Mouse (Mus musculus) CH12.LX (cell line): Measurements from ENCODE around the gene Actr8. TPM values are rescaled to one million over a fixed set of nuclear protein-coding genes. Genes with fewer than 3 reads are reported as not detected.

Experiments
- DNase-seq: peaks from one replicate; pipeline ENCODE4 v3.0.0-alpha.2; 2013; ENCODE audit errors: extremely low read depth
- H3K27ac ChIP-seq: 2 replicates; pipeline ENCODE4 v1.5.1; 2012; ENCODE audit warnings: low read depth, mild to moderate bottlenecking, control low read depth, moderate library complexity; ENCODE audit not compliant: insufficient read depth
- H3K27me3 ChIP-seq: replicated peaks from 2 replicates; pipeline ENCODE3; 2012; ENCODE audit warnings: inconsistent platforms
- H3K36me3 ChIP-seq, 2 experiments: replicated peaks in 1 of 2; 2 replicates each; pipeline versions ENCODE3 to v1.6.1; 2012; ENCODE audit warnings: inconsistent platforms in 1 of 2, low read length in 1 of 2, mild to moderate bottlenecking in 1 of 2, mixed read lengths in 1 of 2, moderate library complexity in 1 of 2; ENCODE audit not compliant: control insufficient read depth in 1 of 2, insufficient read depth in 1 of 2
- H3K4me1 ChIP-seq, 2 experiments: 2 replicates each; pipeline ENCODE4 v1.6.1; 2012; ENCODE audit warnings: inconsistent platforms in 1 of 2, moderate library complexity in 1 of 2; ENCODE audit not compliant: insufficient read depth in 2 of 2, control insufficient read depth in 1 of 2
- H3K4me2 ChIP-seq: 2 replicates; pipeline ENCODE4 v1.6.1; 2012; ENCODE audit warnings: low read depth, mild to moderate bottlenecking, control low read depth; ENCODE audit not compliant: poor library complexity, insufficient read depth, severe bottlenecking
- H3K4me3 ChIP-seq, 3 experiments: fragments of 150-350 bp in 1 of 3; sonication (generic) in 1 of 3; replicated peaks in 1 of 3; 2 replicates each; pipeline versions ENCODE3 to v1.5.1; 2011 to 2012; ENCODE audit warnings: low read depth in 2 of 3, low read length in 2 of 3, mild to moderate bottlenecking in 2 of 3, moderate library complexity in 2 of 3, control low read depth in 1 of 3, improper control_type of control experiment in 1 of 3, inconsistent platforms in 1 of 3, mixed read lengths in 1 of 3; ENCODE audit not compliant: poor library complexity in 1 of 3
- H3K79me2 ChIP-seq: replicated peaks from 2 replicates; pipeline ENCODE4 v1.6.1; 2012; ENCODE audit warnings: mild to moderate bottlenecking, moderate library complexity; ENCODE audit not compliant: control insufficient read depth, poor library complexity, insufficient read depth, severe bottlenecking; ENCODE audit errors: extremely low read depth
- H3K9ac ChIP-seq: 2 replicates; pipeline ENCODE4 v1.6.1; 2012; ENCODE audit warnings: low read depth, mild to moderate bottlenecking, control low read depth, moderate library complexity; ENCODE audit not compliant: insufficient read depth
- H3K9me3 ChIP-seq: replicated peaks from 2 replicates; pipeline ENCODE3; 2012; ENCODE audit warnings: low read length, inconsistent platforms, mixed read lengths
- CHD2 ChIP-seq: IDR thresholded peaks from 2 replicates; pipeline ENCODE4 v1.6.1; 2011; ENCODE audit warnings: low read length, improper control_type of control experiment
- CTCF ChIP-seq, 2 experiments: IDR thresholded peaks in 1 of 2; conservative IDR thresholded peaks in 1 of 2; 2 replicates each; pipeline ENCODE4 v1.5.1; 2011 to 2012; ENCODE audit warnings: low read depth in 2 of 2, low read length in 2 of 2, improper control_type of control experiment in 1 of 2, inconsistent platforms in 1 of 2, mild to moderate bottlenecking in 1 of 2, moderate library complexity in 1 of 2
- E2F4 ChIP-seq: IDR thresholded peaks from 2 replicates; pipeline ENCODE4 v1.6.1; 2011; ENCODE audit warnings: low read depth, low read length, improper control_type of control experiment; ENCODE audit not compliant: insufficient replicate concordance
- ELF1 ChIP-seq: IDR thresholded peaks from 2 replicates; pipeline ENCODE4 v1.6.1; 2014; ENCODE audit warnings: low read depth, mild to moderate bottlenecking, inconsistent platforms, low read length, improper control_type of control experiment
- ETS1 ChIP-seq: conservative IDR thresholded peaks from 2 replicates; pipeline ENCODE4 v1.6.1; 2012; ENCODE audit warnings: low read depth, mild to moderate bottlenecking, inconsistent platforms, low read length, improper control_type of control experiment, moderate library complexity
- GABPA ChIP-seq: IDR thresholded peaks from 2 replicates; pipeline ENCODE4 v1.6.1; 2012; ENCODE audit warnings: low read depth, low read length, improper control_type of control experiment, inconsistent platforms; ENCODE audit not compliant: insufficient replicate concordance
- JUN ChIP-seq: IDR thresholded peaks from 2 replicates; pipeline ENCODE4 v1.6.1; 2011; ENCODE audit warnings: low read depth, mild to moderate bottlenecking, low read length, improper control_type of control experiment, moderate library complexity; ENCODE audit not compliant: insufficient read depth
- JUND ChIP-seq: conservative IDR thresholded peaks from 2 replicates; pipeline ENCODE4 v1.6.1; 2011; ENCODE audit warnings: low read depth, low read length, improper control_type of control experiment
- KAT2A ChIP-seq: IDR thresholded peaks from 2 replicates; pipeline ENCODE4 v1.6.1; 2012; ENCODE audit warnings: low read length, improper control_type of control experiment, inconsistent platforms; ENCODE audit not compliant: insufficient replicate concordance
- MAFK ChIP-seq: IDR thresholded peaks from 2 replicates; pipeline ENCODE4 v1.6.1; 2011; ENCODE audit warnings: low read length, improper control_type of control experiment; ENCODE audit not compliant: insufficient replicate concordance
- MAX ChIP-seq: IDR thresholded peaks from 2 replicates; pipeline ENCODE4 v1.6.1; 2011; ENCODE audit warnings: low read length, improper control_type of control experiment
- NELFE ChIP-seq: IDR thresholded peaks from 2 replicates; pipeline ENCODE4 v1.6.1; 2011; ENCODE audit warnings: low read depth, low read length, improper control_type of control experiment
- NRF1 ChIP-seq: IDR thresholded peaks from 2 replicates; pipeline ENCODE4 v1.6.1; 2014; ENCODE audit warnings: low read depth, mild to moderate bottlenecking, inconsistent platforms, low read length, improper control_type of control experiment, moderate library complexity
- RAD21 ChIP-seq: IDR thresholded peaks from 2 replicates; pipeline ENCODE4 v1.6.1; 2011; ENCODE audit warnings: low read depth, mild to moderate bottlenecking, low read length, improper control_type of control experiment, moderate library complexity
- RCOR1 ChIP-seq: conservative IDR thresholded peaks from 2 replicates; pipeline ENCODE4 v1.6.1; 2012; ENCODE audit warnings: low read depth, mild to moderate bottlenecking, inconsistent platforms, low read length, improper control_type of control experiment
- SIN3A ChIP-seq: IDR thresholded peaks from 2 replicates; pipeline ENCODE4 v1.6.1; 2012; ENCODE audit warnings: low read length, improper control_type of control experiment, inconsistent platforms
- SMC3 ChIP-seq: IDR thresholded peaks from 2 replicates; pipeline ENCODE4 v1.6.1; 2011; ENCODE audit warnings: low read depth, low read length, improper control_type of control experiment
- USF2 ChIP-seq: conservative IDR thresholded peaks from 2 replicates; pipeline ENCODE4 v1.6.1; 2011; ENCODE audit warnings: low read depth, low read length, improper control_type of control experiment
- ZC3H11A ChIP-seq: IDR thresholded peaks from 2 replicates; pipeline ENCODE4 v1.6.1; 2012; ENCODE audit warnings: low read depth, mild to moderate bottlenecking, inconsistent platforms, low read length, improper control_type of control experiment
- ZKSCAN1 ChIP-seq: IDR thresholded peaks from 2 replicates; pipeline ENCODE4 v1.6.1; 2012; ENCODE audit warnings: low read depth, inconsistent platforms, low read length, improper control_type of control experiment, borderline replicate concordance
- ZMIZ1 ChIP-seq: IDR thresholded peaks from 2 replicates; pipeline ENCODE4 v1.6.1; 2012; ENCODE audit warnings: low read depth, mild to moderate bottlenecking, inconsistent platforms, low read length, improper control_type of control experiment
- ZNF384 ChIP-seq: IDR thresholded peaks from 2 replicates; pipeline ENCODE4 v1.6.1; 2012; ENCODE audit warnings: low read depth, low read length, improper control_type of control experiment, inconsistent platforms
- dilution Hi-C: fragments of 300-500 bp; cut with MboI; formaldehyde crosslinking; loops from 2 replicates; pipeline ENCODE4 v1.14.3; 2020; ENCODE audit warnings: low sequenced_read_pairs; ENCODE audit not compliant: extremely low pct_unique_long_range_greater_than_20kb, extremely low pct_ligation_motif_present
- in situ Hi-C: fragments of 300-500 bp; cut with MboI; formaldehyde crosslinking; loops from 3 replicates; pipeline ENCODE4 v1.14.3; 2019; ENCODE audit warnings: low sequenced_read_pairs, low pct_ligation_motif_present, low pct_unique_long_range_greater_than_20kb, mixed read lengths
- polyA plus RNA-seq: library from polyadenylated mRNA; unstranded; fragments of >175 nt; gene quantifications from 2 replicates; pipeline ENCODE4 v1.2.1, GENCODE M21; 2012; ENCODE audit warnings: low read depth; ENCODE audit not compliant: insufficient read length
- total RNA-seq, 2 experiments: library from RNA; depleted of rRNA; stranded (reverse); fragments of 300-350 nt in 1 of 2; fragments of >200 nt in 1 of 2; gene quantifications; 2 replicates each; pipeline ENCODE4 v1.2.3; 2012 to 2014

The Actr8 gene
- total and polyA plus RNA-seq, 3 experiments: 26.7 to 34.3 (median 33.4) TPM

DNA sequence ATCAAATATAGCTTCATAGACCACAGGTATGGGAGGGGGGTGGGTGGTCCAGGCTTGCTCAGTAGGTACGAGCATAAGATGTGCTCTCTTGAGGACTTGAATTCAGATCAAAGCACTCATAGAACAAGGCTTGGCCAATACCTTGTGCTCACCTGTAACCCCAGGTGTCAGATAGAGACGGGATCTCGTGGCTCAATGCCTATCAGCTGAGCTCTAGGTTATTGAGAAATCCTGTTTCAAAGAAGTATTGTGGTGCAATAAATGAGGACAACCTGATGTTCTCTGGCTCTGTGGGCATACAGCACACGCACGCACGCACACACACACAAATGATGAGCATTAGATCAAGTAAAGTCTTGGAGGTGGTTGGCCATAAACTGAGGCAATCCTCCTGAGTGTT lies 1.2 kb upstream of the Actr8 start:
- dilution Hi-C loops: no loop called here
- TF ChIP-seq JUN (no peak), ZKSCAN1 (no peak), NRF1 (no peak), ETS1 (no peak), ZMIZ1 (no peak), RCOR1 (no peak), ZC3H11A (no peak), USF2 (no peak), MAFK (no peak), NELFE (no peak), JUND (no peak), ELF1 (no peak), CHD2 (no peak), ZNF384 (no peak), GABPA (no peak), KAT2A (no peak), SIN3A (no peak)
- TF ChIP-seq, all 38 proteins: peak for 0
- DNase-seq: no peak
- Histone ChIP-seq H3K9me3 (peaks cover 12% of the 10 kb centered on the region), H3K4me3 (no peak overlapping the region), H3K4me1 (peaks cover 2 to 39% of the 10 kb centered on the region in 2 experiments; a peak in 2 of 4 replicates), H3K4me2 (no peak overlapping the region), H3K79me2 (peaks cover 17% of the 10 kb centered on the region), H3K27me3 (no peaks in the 10 kb centered on the region), H3K9ac (no peak overlapping the region), H3K36me3 (peaks cover 39 to 63% of the 10 kb centered on the region in 2 experiments), H3K27ac (no peak overlapping the region)
- in situ Hi-C loops: no loop called here

DNA sequence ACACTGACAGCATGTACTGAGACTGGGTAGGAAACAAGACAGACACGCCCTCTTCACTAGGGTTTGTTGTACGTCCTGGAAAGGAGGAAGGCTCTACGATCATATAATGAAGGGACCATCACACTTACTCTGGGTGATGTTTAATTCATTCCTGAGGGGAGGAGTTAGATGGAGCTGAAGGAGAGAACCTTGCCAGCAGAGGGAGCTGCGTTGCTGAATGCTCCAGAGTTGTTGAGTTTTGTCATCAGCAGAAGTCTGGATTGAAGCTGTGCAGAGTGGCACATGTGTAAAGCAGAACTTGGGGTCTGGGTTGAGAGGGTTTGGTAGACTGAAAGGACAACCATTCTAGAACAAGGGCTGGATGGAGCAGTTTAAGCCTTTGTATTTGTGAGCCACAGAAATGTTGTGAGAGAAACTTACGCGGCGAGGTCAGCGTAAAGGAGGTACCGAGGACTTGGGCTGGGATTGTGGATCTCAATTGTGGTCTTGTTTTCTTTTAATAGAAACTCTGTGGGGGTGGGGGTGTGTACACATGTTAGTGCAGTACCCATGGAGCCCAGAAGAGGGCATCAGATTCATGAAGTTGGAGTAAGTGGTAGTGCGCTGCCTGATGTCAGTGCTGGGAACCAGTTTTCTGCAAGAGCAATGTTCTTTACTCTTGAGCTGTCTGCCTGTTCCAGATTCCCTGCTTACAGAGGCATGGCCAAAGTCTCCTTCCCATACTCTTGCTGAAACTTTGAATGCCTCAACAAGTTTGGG lies 2.5 kb downstream of the Actr8 start:
- H3K4me1 ChIP-seq: peaks cover 2 to 19% of the 10 kb centered on the region in 2 experiments; a peak in 3 of 4 replicates
- no peak overlapping the region for H3K4me2 ChIP-seq
- H3K27ac ChIP-seq: no peak overlapping the region
- H3K9me3 ChIP-seq: peaks cover 12% of the 10 kb centered on the region
- H3K4me3 ChIP-seq: no peak overlapping the region
- DNase-seq: peak; percentile 62
- in situ Hi-C loops: no loop called here
- H3K36me3 ChIP-seq: peaks cover 41 to 68% of the 10 kb centered on the region in 2 experiments
- TF ChIP-seq NELFE (no peak), CTCF (conservative IDR thresholded peaks at IDR 0.05 in 1 of 2, IDR thresholded peaks at IDR 0.05 in 1 of 2; ENCODE audit: low read depth in 2 of 2, low read length in 2 of 2) (peak; percentile 17 to 59; a peak in 2 of 4 replicates), MAX (no peak), E2F4 (no peak), RAD21 (no peak; the same call in none of the 2 replicates), SMC3 (peak; percentile 27), CHD2 (no peak)
- TF ChIP-seq, all 38 proteins: peak for 2
- Histone ChIP-seq H3K79me2 (peaks cover 17% of the 10 kb centered on the region), H3K27me3 (no peaks in the 10 kb centered on the region), H3K9ac (no peak overlapping the region)
- dilution Hi-C loops: no loop called here
